Mouse (Mus musculus): ENCODE measurements at regions not wholly inside any gene's neighbourhood (a gene's known extent, or its start where the extent isn't known, plus 50 kb on each side); places are given as distances from the start of the nearest gene placed in this dataset.
A peak's percentile ranks its signal among the peaks of the same experiment; 100 is the strongest.

GRCm38 (mm10) chr10:101117158-101117557, 526.9 kb downstream of the 1700017N19Rik start:
- no peak for DNase-seq (ENCODE audit: low spot score in 2 of 2)

- DNase-seq (ENCODE audit: low spot score in 2 of 2), result no peak
These were observed 529.9 kb downstream of the 1700017N19Rik start for GRCm38 (mm10) chr10:101120209-101120608.

GRCm38 (mm10) chr10:101167085-101167484, 514.2 kb upstream of the Mgat4c start:
- DNase-seq (ENCODE audit: low spot score in 2 of 2), result no peak

GRCm38 (mm10) chr10:101171826-101172225, 509.5 kb upstream of the Mgat4c start:
- no peak for DNase-seq (ENCODE audit: low spot score in 2 of 2)

GRCm38 (mm10) chr10:101189233-101189632, 492.1 kb upstream of the Mgat4c start:
- peak in 1 of 2 experiments; percentile 20 for DNase-seq (ENCODE audit: low spot score in 2 of 2)
